Mouse (Mus musculus) brain, adult 2 months (tissue): ENCODE measurements around the gene Uap1l1.

Source experiments
- DNase-seq: peaks from one replicate; pipeline ENCODE4 v3.0.0; 2011; ENCODE audit warnings: low read depth, low spot score

Gene Uap1l1

GRCm38 (mm10) chr2:25318971-25319773, 46.3 kb downstream of the Uap1l1 start, which contains the start of gene Grin1:
Grin1 (minus strand) TSS chr2:25319187.
- DNase-seq: peak; percentile 97

GRCm38 (mm10) chr2:25318119-25318966, 47.1 kb downstream of the Uap1l1 start:
- peak; percentile 94 for DNase-seq

GRCm38 (mm10) chr2:25311491-25311891, 54.0 kb downstream of the Uap1l1 start:
- no peak for DNase-seq

GRCm38 (mm10) chr2:25310969-25311368, 54.5 kb downstream of the Uap1l1 start:
- no peak for DNase-seq

- no peak for DNase-seq
Observed at GRCm38 (mm10) chr2:25310180-25310579, 55.3 kb downstream of the Uap1l1 start.
